Mouse (Mus musculus) gonadal fat pad, adult 2 months (tissue): ENCODE data around the gene Ddx56. TPM values are rescaled to one million over a fixed set of nuclear protein-coding genes. Genes with fewer than 3 reads are reported as not detected.

Experiments
- DNase-seq: peaks from one replicate; pipeline ENCODE4 v3.0.0-alpha.2; 2012; ENCODE audit warnings: low read depth
- polyA plus RNA-seq: library from polyadenylated mRNA; depleted of rRNA; stranded (reverse); fragments of >200 nt; gene quantifications from 2 replicates; pipeline ENCODE4 v1.2.3, GENCODE M21; 2012; rRNA removed

Gene Ddx56
- polyA plus RNA-seq: 41.9 and 47.6 TPM in 2 replicates

DNA sequence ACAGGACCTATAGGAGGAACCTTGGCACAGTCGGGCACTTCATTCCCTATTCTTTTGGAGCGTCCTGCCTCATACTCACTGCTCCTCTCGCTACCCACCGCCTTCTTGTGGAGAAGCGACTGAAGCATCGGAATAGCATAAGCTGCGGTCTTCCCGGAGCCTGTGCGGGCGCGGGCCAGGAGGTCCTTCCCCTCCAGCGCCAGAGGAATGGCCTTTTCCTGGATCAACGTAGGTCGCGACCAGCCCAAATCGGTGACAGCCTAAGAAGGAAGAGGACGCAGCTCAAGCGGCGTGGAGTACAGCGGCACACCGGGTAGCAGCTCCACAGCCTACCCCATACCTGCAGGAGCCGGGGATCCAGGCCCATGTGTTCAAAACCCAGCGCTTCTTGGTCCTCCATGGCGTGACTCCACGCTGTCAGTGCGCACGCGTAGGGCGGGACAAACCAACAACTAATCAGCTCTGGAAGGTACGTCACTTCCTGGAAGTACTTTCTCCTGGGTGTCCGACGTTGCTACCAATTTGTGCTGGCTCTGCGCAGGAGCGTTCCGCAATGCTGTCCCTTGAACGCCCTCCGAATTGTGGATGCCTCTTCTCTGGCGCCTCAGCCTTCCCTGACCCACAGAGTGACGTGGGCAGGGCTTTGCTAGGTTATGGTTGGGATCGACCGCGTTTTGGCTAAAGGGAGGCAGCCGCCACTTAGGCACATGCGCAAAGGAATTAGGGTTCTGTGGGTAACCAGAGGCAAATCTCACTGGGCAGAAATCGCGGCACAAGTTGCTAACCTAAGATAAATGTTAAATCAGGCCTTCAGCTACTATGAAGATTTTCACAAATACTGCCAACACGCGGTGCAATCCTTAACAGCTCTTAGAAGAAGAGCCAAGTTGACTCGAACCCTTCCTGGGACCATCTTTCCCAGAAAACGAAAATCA is at the start of gene Ddx56:
Ddx56 (minus strand) TSS at position 453 of the 935 bp plus-strand sequence.
- peak; percentile 67 for DNase-seq

DNA sequence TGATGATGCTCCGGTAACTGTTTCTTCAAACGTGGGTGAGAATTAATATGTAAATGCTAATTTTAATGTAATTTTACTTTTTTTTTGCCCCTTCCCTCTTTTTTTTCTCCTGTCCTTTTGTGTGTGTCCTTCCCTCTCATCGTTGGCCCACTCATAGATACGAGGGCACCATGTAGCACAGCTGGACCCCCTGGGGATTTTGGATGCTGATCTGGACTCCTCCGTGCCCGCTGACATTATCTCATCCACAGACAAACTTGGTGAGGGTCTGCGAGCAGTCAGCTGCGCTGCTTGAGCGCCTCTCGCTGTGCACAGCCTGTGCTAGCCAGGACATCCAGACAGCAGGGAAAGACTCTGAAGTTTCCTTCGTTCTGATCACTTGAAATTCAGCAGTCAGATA is 49.2 kb upstream of the Ddx56 start:
- DNase-seq: no peak

DNA sequence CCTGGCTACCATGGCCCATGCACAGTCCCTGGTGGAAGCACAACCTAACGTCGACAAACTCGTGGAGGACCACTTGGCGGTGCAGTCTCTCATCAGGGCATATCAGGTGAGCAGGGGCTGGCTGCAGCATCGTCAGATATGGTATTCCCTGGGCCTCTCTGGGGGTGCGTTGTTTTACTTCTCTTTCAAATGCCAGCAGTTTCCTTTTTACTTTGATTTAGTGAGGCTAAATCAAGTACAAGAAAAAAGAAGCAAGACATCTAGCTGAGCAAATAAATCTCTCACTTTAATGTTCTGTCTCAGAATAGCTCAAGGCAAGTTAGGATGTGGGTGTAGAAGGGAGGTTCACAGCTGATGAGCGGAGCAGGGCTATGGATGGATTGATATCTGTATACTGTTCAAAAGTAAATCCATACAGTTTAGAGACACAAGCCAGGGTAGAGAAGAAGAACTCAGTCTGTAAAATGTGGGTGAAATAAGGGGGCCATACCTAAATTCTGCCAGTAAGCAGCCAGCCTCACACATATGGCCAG is 46.4 kb upstream of the Ddx56 start:
- no peak for DNase-seq

DNA sequence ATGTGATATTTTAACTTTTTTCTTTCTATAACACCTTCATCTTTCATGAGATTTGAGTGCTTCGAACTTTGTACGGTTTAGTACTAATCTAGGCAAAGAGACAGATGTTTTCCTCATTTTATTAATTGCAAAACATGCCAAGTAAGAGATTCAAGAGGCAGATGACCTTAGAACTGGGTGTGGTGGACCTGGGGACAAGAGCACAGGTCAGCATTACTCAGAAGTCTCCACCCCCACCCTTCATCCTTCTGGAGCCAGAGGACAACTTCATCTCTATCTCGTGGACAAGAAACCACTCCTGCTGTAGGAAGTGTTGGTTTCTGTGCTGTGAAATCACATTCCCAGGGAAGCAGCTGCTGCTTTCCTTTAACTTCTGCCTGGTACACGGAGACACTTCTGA is 40.6 kb upstream of the Ddx56 start:
- no peak for DNase-seq

DNA sequence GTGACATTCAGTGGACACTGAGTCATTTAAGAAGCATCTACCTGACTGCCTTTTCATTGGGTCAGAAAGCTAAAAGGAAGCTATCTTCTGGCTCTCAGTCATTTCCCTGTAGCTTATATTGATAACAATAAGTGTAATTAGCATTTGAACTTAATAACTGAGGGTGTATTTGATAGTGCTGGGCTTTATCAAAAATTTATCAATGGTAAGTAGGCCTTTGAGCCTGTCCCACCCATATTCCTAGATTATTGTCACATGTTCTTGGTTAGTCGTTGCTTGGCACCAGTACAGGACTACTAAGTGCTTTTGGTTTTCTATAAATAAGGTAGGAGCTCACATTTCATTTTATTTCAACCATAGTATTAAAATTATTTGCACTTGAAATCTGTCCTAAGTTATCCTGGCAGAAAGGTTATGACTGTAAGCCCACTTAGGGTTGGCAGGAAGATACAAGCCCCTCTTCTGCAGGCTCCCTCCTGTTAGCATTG is 38.4 kb upstream of the Ddx56 start:
- DNase-seq: no peak

DNA sequence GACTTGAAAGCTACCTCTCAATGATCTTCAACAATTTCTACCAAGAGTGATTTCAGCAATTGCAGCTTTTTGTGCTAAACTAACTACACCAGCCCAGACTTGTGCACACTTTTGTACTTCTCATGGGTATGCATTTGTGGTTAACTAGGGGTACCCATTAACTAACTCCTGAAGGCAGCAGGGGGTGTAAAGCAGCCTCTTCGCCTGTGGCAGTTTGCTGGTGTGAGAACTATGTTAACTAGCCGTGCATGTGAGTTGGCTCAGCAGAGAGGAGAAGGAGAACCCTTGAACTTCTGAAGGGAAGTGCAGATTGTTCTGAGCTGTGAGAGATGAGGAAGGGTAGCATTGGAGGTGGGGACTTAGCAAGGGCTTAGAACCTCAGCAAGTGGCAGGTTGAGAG is 35.2 kb upstream of the Ddx56 start:
- no peak for DNase-seq

DNA sequence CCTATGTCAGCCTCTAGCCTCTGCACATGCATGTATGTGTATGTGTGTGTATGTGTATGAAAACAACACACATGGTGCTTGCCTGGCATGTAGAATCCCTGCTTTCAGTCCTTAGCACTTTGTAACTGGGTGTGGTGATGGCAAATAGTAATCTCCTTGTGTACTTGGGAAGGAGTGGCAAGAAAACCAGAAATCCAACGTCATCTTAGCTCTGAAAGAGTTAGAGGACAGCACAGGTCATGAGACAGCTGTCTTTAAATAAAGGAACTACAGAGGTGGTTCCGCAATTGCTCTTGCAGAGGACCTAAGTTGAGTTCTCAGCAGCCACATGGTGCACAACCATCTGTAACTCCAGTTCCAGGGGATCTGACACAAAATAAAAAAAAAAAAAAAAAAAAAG is 31.9 kb upstream of the Ddx56 start:
- DNase-seq: no peak

DNA sequence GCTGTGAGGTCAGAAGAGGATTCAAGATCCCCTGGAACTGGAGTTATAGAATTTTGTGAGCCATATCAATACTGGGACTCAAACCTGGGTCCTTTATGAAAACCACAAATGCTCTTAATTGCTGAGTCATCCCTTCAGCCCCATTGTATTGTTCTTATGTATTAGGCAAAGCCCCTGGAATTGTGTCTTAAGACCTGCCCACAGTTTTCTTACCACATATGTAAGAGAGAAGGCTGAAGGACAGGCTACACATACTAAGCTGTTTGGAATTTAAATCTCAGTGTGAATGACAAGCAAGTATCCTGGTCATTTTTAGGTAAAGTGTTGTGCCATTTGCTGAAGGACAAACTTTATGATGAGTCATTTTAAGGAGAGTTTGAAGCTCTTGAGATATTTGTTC is 28.5 kb upstream of the Ddx56 start:
- no peak for DNase-seq

DNA sequence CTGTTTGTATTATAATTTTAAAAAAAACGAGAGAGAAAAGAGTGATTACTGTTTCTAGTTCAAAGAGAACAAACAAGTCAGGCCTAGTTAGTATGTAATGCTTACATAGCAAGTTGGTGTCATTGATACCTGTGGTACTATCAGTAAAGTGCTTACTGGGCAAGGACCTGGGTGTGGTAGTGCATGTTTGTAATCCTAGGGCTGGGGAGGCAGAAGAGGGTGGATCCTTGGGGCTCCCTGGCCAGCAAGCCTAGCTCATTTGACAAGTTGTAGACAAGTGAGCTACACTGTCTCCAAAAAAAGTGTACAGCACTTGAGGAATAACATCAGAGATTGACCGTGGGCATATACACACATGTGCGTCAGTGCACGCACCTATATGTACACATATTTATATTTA is 27.1 kb upstream of the Ddx56 start:
- no peak for DNase-seq

DNA sequence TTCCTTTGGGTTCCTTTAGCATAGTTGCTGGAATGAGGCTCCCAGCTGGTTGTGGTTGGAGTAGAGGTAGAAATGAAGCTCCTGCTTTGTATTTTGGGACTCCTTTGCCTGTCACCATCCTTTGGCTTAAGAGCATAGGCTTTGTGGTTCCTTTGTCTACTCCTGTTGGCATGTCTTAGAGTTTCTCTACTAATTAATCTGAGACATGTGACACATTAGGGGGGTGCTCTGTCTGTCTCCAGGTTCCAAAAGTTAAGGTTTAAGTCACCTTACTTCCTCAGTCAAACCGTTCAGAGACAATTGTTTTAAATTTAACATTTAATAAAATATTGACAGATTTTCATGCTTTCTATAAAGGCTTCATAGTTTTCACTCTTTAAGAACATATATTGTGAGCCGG is 26.0 kb upstream of the Ddx56 start:
- no peak for DNase-seq

DNA sequence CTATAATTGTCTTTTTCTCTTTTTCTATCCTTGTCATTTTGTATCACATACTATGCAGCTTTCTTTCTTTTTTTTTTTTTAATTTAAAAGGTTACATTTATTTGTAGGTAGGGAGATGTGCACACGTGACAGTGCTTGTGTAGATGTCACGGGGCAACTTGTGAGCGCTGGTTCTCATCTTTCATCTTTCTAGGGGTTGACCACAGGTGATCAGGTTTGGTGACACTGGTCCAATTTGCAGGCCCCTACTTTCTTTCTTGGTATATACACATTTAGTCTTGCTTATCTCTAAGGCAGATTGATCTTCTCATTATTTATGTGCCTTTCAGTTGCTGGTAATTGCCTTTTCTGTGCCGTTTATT is 25.4 kb upstream of the Ddx56 start:
- no peak for DNase-seq

DNA sequence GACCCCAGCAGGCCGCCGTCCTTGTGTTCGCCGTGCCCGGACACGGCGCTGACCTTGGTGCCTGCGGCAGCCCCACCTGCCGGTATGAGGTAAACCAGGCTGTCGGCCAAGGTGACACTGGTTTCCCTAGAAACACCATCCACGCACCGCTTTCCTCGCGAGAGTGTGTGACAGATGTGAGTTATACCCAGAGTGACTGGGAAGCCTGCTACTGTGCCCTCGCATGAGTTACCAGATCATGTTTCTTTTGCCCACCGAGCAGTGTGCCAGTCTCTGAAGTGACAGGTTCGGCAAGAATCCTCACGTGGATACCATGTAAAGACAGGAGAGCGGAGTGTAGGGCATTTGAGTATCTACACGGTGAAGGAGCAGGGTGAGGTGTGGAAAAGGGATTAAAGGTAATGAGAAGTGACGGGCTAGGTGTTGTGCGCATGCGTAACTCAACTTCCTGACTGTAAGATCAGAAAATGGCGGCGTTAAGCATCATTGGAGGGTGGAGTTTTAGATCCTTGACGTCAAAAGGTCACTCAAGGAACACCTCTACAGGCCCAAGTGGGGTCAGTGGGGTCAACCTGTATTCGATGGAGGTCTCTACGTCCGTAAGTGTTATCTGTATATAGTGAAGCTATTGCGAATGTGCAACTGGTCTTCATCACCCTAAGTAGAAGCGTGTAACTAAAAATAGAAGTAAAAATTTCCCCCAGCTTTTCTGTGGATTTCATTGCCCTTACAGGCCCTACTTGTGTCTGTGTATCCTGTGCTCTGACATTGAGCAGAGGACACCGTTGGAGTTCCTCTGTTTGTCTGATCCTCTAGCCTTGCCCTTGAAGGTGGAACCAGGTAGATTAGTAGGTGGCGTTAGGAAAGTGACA is 24.8 kb upstream of the Ddx56 start:
- DNase-seq: peak; percentile 42

DNA sequence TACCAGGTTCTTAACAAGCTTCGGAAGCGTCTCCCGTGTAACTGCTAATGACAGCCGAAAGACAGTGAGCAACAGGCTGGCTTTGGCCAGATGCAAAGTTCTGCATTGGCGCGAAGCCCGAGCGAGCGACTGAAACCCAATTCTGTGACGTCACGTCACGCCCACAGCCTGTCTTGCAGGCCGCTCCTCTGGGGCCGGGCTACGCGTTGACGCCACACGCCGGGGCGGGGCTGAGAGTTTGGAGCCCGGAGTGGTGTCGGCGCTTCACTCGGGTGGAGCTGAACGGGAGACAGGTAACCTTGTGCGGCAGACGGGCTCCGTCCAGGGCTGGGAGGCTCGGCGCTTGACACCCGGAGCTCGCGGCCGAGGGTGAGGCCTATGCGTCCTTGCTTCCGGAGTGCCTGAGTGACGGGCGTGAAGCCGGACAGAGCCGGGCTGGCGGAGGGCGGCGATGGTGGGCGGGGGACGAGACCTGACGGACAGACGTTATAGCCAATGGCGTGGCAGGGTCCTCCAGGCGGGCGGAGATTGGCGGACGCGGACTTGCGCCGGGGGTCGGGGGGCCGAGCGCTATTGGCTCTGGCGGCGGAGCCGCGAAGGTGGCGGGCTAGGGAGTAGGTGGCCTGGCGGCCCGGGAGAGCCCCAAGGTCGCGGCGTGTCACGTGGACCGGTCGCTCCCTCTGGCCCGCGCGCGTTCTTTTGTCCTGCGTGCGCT is 24.0 kb upstream of the Ddx56 start, which contains the start of gene Ogdh:
Ogdh (plus strand) TSS at position 233 of the 715 bp plus-strand sequence.
- no peak for DNase-seq

DNA sequence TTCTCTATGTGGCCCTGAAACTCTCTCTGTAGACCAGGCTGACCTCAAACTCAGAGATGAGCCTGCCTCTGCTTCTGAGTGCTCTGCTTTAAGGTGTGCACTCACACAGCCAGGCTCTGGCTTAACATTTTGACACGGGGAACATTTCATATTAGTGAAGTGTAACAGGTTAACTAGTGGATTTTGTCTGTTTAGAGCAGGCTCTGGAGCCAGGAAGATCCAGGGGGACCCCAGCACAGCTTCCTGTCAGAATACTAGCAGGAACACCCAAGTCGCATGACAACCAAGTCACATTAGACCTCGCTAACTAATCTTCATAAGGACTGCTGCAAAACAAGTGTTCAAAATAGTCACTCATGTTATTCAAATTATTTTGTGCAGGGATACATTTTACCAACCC is 23.3 kb upstream of the Ddx56 start:
- DNase-seq: no peak

DNA sequence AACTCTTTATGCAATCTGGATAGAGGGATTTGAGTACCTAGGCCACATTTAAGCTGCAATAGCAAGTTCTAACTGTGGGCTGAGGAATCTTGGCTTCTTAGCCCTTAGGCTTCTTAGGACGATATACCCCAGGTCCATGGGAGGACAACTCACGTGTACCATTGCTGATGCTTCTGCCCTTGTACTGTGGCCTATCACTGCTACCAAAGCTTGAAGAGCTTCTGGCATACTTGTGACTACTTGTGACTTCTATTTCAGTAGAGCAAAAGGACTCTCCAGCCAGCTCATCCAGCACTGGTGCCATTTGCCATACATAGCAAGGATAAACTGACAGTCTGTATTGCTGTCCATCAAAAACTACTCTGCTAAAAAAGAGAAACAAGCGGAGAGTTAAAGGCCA is 22.6 kb upstream of the Ddx56 start:
- no peak for DNase-seq

DNA sequence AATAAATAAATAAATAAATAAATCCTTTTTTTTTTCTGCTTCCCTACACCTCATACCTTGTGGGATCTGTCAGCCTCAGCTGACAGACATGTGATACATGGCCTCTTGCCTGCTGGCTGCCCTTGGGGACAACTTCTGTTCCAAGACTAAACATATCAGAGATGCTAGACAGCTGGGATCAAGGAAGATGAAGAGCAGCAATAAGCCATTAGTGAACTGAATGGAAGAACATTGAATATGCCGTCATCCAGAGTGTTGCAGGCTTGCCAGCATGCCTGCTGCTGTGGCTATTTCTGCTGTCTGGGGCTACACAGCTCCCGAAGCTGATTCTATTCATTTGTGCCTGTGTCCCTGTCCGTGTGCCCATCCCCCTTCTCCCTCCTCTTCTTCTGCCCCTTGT is 15.4 kb upstream of the Ddx56 start:
- no peak for DNase-seq

DNA sequence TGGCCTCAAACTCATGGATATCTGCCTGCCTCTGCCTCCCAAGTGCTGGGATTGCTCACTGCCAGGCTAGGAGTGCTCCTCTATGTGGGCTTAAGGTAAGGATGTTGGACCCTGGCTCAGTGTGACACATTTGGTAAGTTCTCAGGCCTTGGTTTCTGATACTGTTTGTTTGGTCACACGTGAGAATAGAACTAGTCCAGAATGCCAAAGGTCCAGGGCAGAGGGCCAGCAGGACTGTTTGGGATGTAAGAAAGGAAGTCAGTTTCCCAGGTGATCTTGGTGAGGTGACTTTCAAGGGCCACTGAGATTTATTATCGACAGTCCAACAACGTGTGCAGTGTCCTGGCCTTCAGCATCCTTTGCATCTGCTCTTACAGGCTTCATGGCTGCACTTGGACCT is 8.9 kb upstream of the Ddx56 start:
- DNase-seq: no peak

DNA sequence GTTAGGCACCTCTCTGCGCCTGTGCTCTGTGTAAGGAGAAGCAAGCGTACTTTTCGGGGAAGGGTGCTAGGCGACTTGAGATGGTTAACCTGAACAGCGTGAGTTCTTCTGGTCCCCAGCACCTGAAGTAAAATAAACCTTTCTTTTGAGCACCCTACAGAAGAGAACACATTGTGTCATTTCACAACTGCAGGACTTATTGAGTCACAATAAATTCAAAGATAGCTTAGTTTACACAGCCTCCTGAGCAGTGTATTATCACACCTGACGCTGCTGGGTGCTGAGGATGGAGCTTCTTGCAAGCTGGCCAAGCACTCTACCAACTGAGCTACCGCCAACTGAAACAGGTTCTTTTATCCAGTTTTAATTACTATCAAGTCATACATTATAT is 7.5 kb upstream of the Ddx56 start:
- DNase-seq: no peak

DNA sequence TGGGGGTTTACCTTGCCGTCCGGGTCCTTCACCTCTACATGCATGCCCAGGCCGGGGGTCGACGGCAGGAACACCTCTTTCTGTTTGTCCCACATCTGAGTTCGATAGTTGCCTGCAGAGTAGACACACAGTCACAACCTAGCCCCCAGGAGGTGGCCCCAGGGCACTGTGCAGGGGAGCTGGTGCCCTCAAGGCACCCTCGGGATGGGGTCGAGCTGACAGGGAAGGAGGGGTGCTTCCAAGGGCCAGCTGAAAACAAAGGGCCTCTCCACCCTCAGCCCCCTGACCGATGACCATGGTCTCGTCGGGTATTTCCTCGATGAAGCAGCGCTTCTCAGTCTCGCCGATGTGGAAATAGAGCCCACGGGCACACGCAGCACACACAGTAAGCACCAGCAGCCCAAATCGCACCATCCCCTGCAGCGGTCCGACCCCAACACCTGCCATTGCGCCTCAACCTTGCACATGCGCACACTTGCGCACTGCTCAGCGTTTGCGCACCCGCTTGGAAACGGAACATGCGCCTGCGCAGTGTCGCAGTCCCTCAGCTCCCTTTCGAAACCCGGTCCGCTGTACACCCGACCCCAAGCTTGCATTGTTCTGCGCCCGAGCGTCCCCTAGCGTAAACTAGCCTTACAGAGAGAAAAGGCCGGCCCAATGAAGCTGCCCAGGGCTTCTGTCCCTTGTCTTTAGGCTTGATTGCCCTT is 7.0 kb upstream of the Ddx56 start, which contains the start of gene Tmed4:
Tmed4 (minus strand) TSS at position 484 of the 707 bp plus-strand sequence.
- DNase-seq: no peak

DNA sequence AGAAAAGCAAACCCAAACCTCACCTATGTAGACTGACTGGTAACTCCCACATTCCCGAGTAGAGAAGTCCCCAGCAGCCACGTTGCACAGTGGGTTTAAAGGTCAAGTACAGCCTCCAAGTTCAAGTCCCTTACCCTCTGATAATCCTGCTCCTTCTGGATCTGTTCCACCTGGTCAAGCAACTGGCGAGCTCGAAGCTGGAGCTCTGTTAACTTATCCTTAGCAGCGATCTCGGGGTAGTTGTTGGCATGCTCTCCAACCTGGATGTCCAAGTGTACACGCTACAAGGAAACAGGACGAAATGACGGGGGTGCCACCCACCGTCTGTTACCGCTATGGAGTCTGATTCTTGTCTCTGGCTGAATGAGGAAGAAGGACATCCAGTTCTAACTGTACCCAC is 6.0 kb upstream of the Ddx56 start:
- no peak for DNase-seq

DNA sequence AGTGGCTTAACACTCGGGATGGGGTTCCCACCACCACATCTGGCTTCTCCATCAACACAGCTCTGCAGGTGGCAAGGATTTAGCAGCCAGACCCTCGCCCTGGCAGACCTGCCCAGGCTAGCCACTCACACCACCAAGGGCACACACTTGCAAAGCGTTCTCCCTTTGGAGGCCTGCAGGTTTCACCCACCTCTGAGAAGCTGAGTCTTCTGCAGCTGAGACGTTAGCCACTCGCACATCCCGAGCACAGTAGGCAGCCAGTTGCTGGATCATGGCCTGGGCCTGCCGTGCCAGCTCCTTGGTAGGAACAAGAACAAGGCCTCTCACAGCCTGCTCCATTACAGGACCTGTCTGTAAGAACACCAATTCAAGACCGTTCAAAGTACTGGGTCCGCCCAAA is 951 bp downstream of the Ddx56 start:
- no peak for DNase-seq
